Mouse (Mus musculus): ENCODE data around the gene AL731706.1.

DNA sequence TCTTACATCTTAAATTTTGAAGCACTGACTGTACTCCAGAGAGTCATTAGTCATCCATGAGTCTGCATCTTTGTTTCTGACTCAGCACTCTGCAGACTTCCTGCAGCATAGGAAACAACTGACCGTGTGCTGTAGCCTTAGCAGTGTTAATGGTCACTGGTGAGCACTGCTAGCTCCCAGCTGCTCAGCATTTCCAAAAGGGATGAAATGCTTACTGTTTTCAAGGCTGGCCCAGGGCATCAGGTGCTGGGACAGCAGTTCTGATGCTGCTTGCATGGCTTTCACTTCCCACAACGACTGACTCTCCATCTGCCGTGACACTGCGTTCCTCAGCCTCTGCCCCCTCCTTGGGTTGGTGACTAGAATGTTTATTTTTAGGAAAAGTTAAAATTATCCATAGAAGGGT is 29.8 kb upstream of the AL731706.1 start:
- TF ChIP-seq CTCF (IDR thresholded peaks at IDR 0.05; ENCODE audit: low read depth, low read length): no peak
- TF ChIP-seq EP300 (IDR thresholded peaks at IDR 0.05; ENCODE audit: insufficient read depth, low read depth, low read length): no peak
- TF ChIP-seq POLR2A (IDR thresholded peaks at IDR 0.05; ENCODE audit: insufficient read depth, low read length): no peak
